Mouse (Mus musculus): ENCODE measurements around the gene Spata17. TPM values are rescaled to one million over a fixed set of nuclear protein-coding genes. Genes with fewer than 3 reads are reported as not detected.

Spata17 gene
- polyA plus RNA-seq, 1 experiment from 2014 or later, result 2.9 TPM

- H3K27me3 ChIP-seq (replicated peaks; ENCODE audit: control insufficient read depth, insufficient read depth, low read length), result no peaks in the 10 kb centered on the region
- H3K27ac ChIP-seq (ENCODE audit: low read depth, low read length), result no peak overlapping the region
- WGBS, result 63% methylated on average over 7 of the region's 7 CpGs
- H3K4me2 ChIP-seq (ENCODE audit: low read length), result no peak overlapping the region
- H3K9me3 ChIP-seq (ENCODE audit: control insufficient read depth, low read length), result no peaks in the 10 kb centered on the region
- no peaks in the 10 kb centered on the region for H3K4me1 ChIP-seq (ENCODE audit: control insufficient read depth, insufficient read depth, low read depth, low read length)
- no peak for ATAC-seq
- H3K36me3 ChIP-seq (ENCODE audit: control insufficient read depth, insufficient read depth, low read length), result peaks cover 5% of the 10 kb centered on the region; the same call in 1 of the 2 replicates
- no peak overlapping the region for H3K9ac ChIP-seq (ENCODE audit: low read depth, low read length)
- H3K4me3 ChIP-seq (ENCODE audit: low read length), result no peak overlapping the region
Measured at GRCm38 (mm10) chr1:187232996-187233615, 17.8 kb upstream of the Spata17 start.

GRCm38 (mm10) chr1:187232196-187232955 is 17.1 kb upstream of the Spata17 start:
- peaks cover 5% of the 10 kb centered on the region; the same call in 1 of the 2 replicates for H3K36me3 ChIP-seq (ENCODE audit: control insufficient read depth, insufficient read depth, low read length)
- H3K4me2 ChIP-seq (ENCODE audit: low read length), result no peak overlapping the region
- no peaks in the 10 kb centered on the region for H3K27me3 ChIP-seq (replicated peaks; ENCODE audit: control insufficient read depth, insufficient read depth, low read length)
- WGBS, result 81% methylated on average over 14 of the region's 14 CpGs
- no peaks in the 10 kb centered on the region for H3K9me3 ChIP-seq (ENCODE audit: control insufficient read depth, low read length)
- no peak overlapping the region for H3K4me3 ChIP-seq (ENCODE audit: low read length)
- H3K4me1 ChIP-seq (ENCODE audit: control insufficient read depth, insufficient read depth, low read depth, low read length), result no peaks in the 10 kb centered on the region
- no peak overlapping the region for H3K9ac ChIP-seq (ENCODE audit: low read depth, low read length)
- ATAC-seq, result no peak
- no peak overlapping the region for H3K27ac ChIP-seq (ENCODE audit: low read depth, low read length)

GRCm38 (mm10) chr1:187230255-187230654 is 15.0 kb upstream of the Spata17 start:
- Histone ChIP-seq H3K9me3 (ENCODE audit: control insufficient read depth, low read length) (no peaks in the 10 kb centered on the region), H3K4me3 (ENCODE audit: low read length) (no peak overlapping the region), H3K4me2 (ENCODE audit: low read length) (no peak overlapping the region), H3K36me3 (ENCODE audit: control insufficient read depth, insufficient read depth, low read length) (peaks cover 8% of the 10 kb centered on the region), H3K27ac (ENCODE audit: low read depth, low read length) (no peak overlapping the region), H3K4me1 (ENCODE audit: control insufficient read depth, insufficient read depth, low read depth, low read length) (no peaks in the 10 kb centered on the region), H3K9ac (ENCODE audit: low read depth, low read length) (no peak overlapping the region), H3K27me3 (replicated peaks; ENCODE audit: control insufficient read depth, insufficient read depth, low read length) (no peaks in the 10 kb centered on the region)
- ATAC-seq, result no peak
- WGBS, result 92% methylated on average over 5 of the region's 5 CpGs

- Histone ChIP-seq H3K9ac (ENCODE audit: low read depth, low read length) (no peak overlapping the region), H3K4me3 (ENCODE audit: low read length) (no peak overlapping the region), H3K9me3 (ENCODE audit: control insufficient read depth, low read length) (no peaks in the 10 kb centered on the region), H3K27ac (ENCODE audit: low read depth, low read length) (no peak overlapping the region), H3K27me3 (replicated peaks; ENCODE audit: control insufficient read depth, insufficient read depth, low read length) (no peaks in the 10 kb centered on the region), H3K4me1 (ENCODE audit: control insufficient read depth, insufficient read depth, low read depth, low read length) (no peaks in the 10 kb centered on the region), H3K4me2 (ENCODE audit: low read length) (no peak overlapping the region), H3K36me3 (ENCODE audit: control insufficient read depth, insufficient read depth, low read length) (peaks cover 6% of the 10 kb centered on the region; the same call in 1 of the 2 replicates)
- WGBS, result 90% methylated on average over 13 of the region's 13 CpGs
- ATAC-seq, result no peak
Measured at GRCm38 (mm10) chr1:187228414-187229146, 13.3 kb upstream of the Spata17 start.

- Histone ChIP-seq H3K4me3 (ENCODE audit: low read length) (no peak overlapping the region), H3K4me1 (ENCODE audit: control insufficient read depth, insufficient read depth, low read depth, low read length) (no peaks in the 10 kb centered on the region), H3K27me3 (replicated peaks; ENCODE audit: control insufficient read depth, insufficient read depth, low read length) (no peaks in the 10 kb centered on the region), H3K27ac (ENCODE audit: low read depth, low read length) (no peak overlapping the region), H3K9ac (ENCODE audit: low read depth, low read length) (no peak overlapping the region), H3K4me2 (ENCODE audit: low read length) (no peak overlapping the region), H3K36me3 (ENCODE audit: control insufficient read depth, insufficient read depth, low read length) (peaks cover 6% of the 10 kb centered on the region; the same call in 1 of the 2 replicates), H3K9me3 (ENCODE audit: control insufficient read depth, low read length) (no peaks in the 10 kb centered on the region)
- 78% methylated on average over 11 of the region's 11 CpGs for WGBS
- no peak for ATAC-seq
Measured at GRCm38 (mm10) chr1:187226328-187227025, 11.2 kb upstream of the Spata17 start.

GRCm38 (mm10) chr1:187220756-187221155 is 5.5 kb upstream of the Spata17 start:
- Histone ChIP-seq H3K4me2 (ENCODE audit: low read length) (no peak overlapping the region), H3K4me1 (ENCODE audit: control insufficient read depth, insufficient read depth, low read depth, low read length) (no peaks in the 10 kb centered on the region; the same call in none of the 2 replicates), H3K27me3 (replicated peaks; ENCODE audit: control insufficient read depth, insufficient read depth, low read length) (no peaks in the 10 kb centered on the region), H3K4me3 (ENCODE audit: low read length) (no peak overlapping the region), H3K27ac (ENCODE audit: low read depth, low read length) (no peak overlapping the region), H3K9me3 (ENCODE audit: control insufficient read depth, low read length) (no peaks in the 10 kb centered on the region), H3K9ac (ENCODE audit: low read depth, low read length) (no peak overlapping the region), H3K36me3 (ENCODE audit: control insufficient read depth, insufficient read depth, low read length) (no peaks in the 10 kb centered on the region; the same call in 1 of the 2 replicates)
- no peak for ATAC-seq
- WGBS, result 77% methylated on average over 6 of the region's 6 CpGs

GRCm38 (mm10) chr1:187216620-187217410 is 1.6 kb upstream of the Spata17 start:
- no peaks in the 10 kb centered on the region; the same call in none of the 2 replicates for H3K4me1 ChIP-seq (ENCODE audit: control insufficient read depth, insufficient read depth, low read depth, low read length)
- H3K27me3 ChIP-seq (replicated peaks; ENCODE audit: control insufficient read depth, insufficient read depth, low read length), result no peaks in the 10 kb centered on the region
- H3K4me3 ChIP-seq (ENCODE audit: low read length), result no peak overlapping the region
- no peak overlapping the region for H3K4me2 ChIP-seq (ENCODE audit: low read length)
- WGBS, result 94% methylated on average over 9 of the region's 9 CpGs
- no peak overlapping the region for H3K9ac ChIP-seq (ENCODE audit: low read depth, low read length)
- H3K36me3 ChIP-seq (ENCODE audit: control insufficient read depth, insufficient read depth, low read length), result no peaks in the 10 kb centered on the region
- H3K27ac ChIP-seq (ENCODE audit: low read depth, low read length), result no peak overlapping the region
- no peak for ATAC-seq
- H3K9me3 ChIP-seq (ENCODE audit: control insufficient read depth, low read length), result no peaks in the 10 kb centered on the region

GRCm38 (mm10) chr1:187210736-187211135 is 4.5 kb downstream of the Spata17 start:
- WGBS, result 95% methylated on average over 4 of the region's 4 CpGs
- no peaks in the 10 kb centered on the region for H3K9me3 ChIP-seq (ENCODE audit: control insufficient read depth, low read length)
- H3K27me3 ChIP-seq (replicated peaks; ENCODE audit: control insufficient read depth, insufficient read depth, low read length), result no peaks in the 10 kb centered on the region
- H3K4me2 ChIP-seq (ENCODE audit: low read length), result no peak overlapping the region
- H3K4me1 ChIP-seq (ENCODE audit: control insufficient read depth, insufficient read depth, low read depth, low read length), result no peaks in the 10 kb centered on the region; the same call in 1 of the 2 replicates
- no peaks in the 10 kb centered on the region for H3K36me3 ChIP-seq (ENCODE audit: control insufficient read depth, insufficient read depth, low read length)
- no peak for ATAC-seq
- no peak overlapping the region for H3K4me3 ChIP-seq (ENCODE audit: low read length)
- no peak overlapping the region for H3K9ac ChIP-seq (ENCODE audit: low read depth, low read length)
- H3K27ac ChIP-seq (ENCODE audit: low read depth, low read length), result no peak overlapping the region

Data from hindbrain, embryonic 16.5 days (tissue).